Mouse (Mus musculus) spleen, adult 2 months (tissue): ENCODE measurements around the gene Egfr.

Experiments
- CTCF ChIP-seq: fragments of 200-500 bp; IDR thresholded peaks from 2 replicates; pipeline ENCODE4 v1.5.1; 2011; ENCODE audit warnings: mild to moderate bottlenecking, inconsistent platforms; ENCODE audit not compliant: insufficient read depth, insufficient read length, insufficient replicate concordance; ENCODE audit errors: extremely low read depth
- POLR2A ChIP-seq: fragments of 200-500 bp; IDR thresholded peaks from 2 replicates; pipeline ENCODE4 v1.6.1; 2011; ENCODE audit warnings: low read depth, low read length, inconsistent platforms

DNA sequence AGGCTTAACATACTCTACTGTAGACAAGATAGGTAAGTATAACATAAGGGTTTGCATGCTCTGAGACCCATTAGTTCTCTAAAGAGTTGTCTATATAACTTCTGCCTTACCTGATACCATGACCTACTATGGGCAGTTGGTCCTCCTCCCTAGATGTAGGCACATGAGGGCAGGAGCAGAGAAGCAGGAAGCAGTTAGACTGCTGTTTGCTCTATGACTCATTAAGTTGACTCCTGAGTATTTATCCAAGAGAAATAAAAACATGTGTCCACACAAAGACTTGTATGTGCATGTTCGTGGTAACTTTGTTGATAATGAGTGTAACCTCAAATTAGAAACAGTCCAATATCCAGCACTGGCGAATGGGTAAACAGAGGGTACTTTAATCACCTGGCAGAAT is 14.7 kb upstream of the Egfr start:
- TF ChIP-seq POLR2A (no peak), CTCF (no peak)
